Mouse (Mus musculus) liver, embryonic 14.5 days (tissue): ENCODE results near the gene Rtkn2. TPM values are rescaled to one million over a fixed set of nuclear protein-coding genes. Genes with fewer than 3 reads are reported as not detected.

Experiments used
- ATAC-seq: fragments of 200-750 bp; cut with Nextera tagmentation; 2 replicates; pipeline ENCODE4 v1.8.0; 2017; ENCODE audit warnings: moderate number of reproducible peaks, mild to moderate bottlenecking, moderate library complexity; ENCODE audit not compliant: insufficient read depth
- DNase-seq, 3 experiments: peaks; one replicate each; pipeline ENCODE4 v3.0.0-alpha.2; 2012 to 2013; ENCODE audit warnings: low read depth in 3 of 3, low spot score in 3 of 3
- H3K27ac ChIP-seq: fragments of 300-500 bp; sonication (generic); 2 replicates; pipeline ENCODE4 v1.5.1; 2014; ENCODE audit warnings: moderate library complexity, mild to moderate bottlenecking, control low read depth, inconsistent platforms
- H3K27me3 ChIP-seq: fragments of 300-500 bp; sonication (generic); 2 replicates; pipeline ENCODE4 v1.6.1; 2014; ENCODE audit warnings: mild to moderate bottlenecking, low read length, moderate library complexity; ENCODE audit not compliant: control insufficient read depth, insufficient read depth
- H3K36me3 ChIP-seq: fragments of 300-500 bp; sonication (generic); replicated peaks from 2 replicates; pipeline ENCODE4 v1.6.1; 2014; ENCODE audit warnings: low read depth; ENCODE audit not compliant: control insufficient read depth, insufficient read depth
- H3K4me1 ChIP-seq, 2 experiments: fragments of 200-500 bp in 1 of 2; fragments of 300-500 bp in 1 of 2; sonication (generic) in 1 of 2; replicated peaks; 2 replicates each; pipeline ENCODE4 v1.6.1; 2012 to 2014; ENCODE audit warnings: antibody characterized with exemption in 1 of 2, inconsistent platforms in 1 of 2, low read length in 1 of 2; ENCODE audit not compliant: control insufficient read depth in 2 of 2, insufficient read depth in 2 of 2
- H3K4me2 ChIP-seq: fragments of 300-500 bp; sonication (generic); 2 replicates; pipeline ENCODE4 v1.6.1; 2014; ENCODE audit warnings: low read depth, mild to moderate bottlenecking, control low read depth, moderate library complexity
- H3K4me3 ChIP-seq, 2 experiments: fragments of 200-500 bp in 1 of 2; fragments of 300-500 bp in 1 of 2; sonication (generic) in 1 of 2; 2 replicates each; pipeline ENCODE4 v1.5.1; 2012 to 2014; ENCODE audit warnings: low read depth in 2 of 2, low read length in 2 of 2, mild to moderate bottlenecking in 2 of 2, control low read depth in 1 of 2, inconsistent platforms in 1 of 2, moderate library complexity in 1 of 2; ENCODE audit not compliant: insufficient read depth in 1 of 2
- H3K9ac ChIP-seq: fragments of 300-500 bp; sonication (generic); replicated peaks from 2 replicates; pipeline ENCODE4 v1.6.1; 2014; ENCODE audit warnings: mild to moderate bottlenecking, control low read depth, moderate library complexity
- H3K9me3 ChIP-seq: fragments of 300-500 bp; sonication (generic); 2 replicates; pipeline ENCODE4 v1.6.1; 2016; ENCODE audit warnings: low read length, mixed read lengths; ENCODE audit not compliant: control insufficient read depth
- CTCF ChIP-seq: IDR thresholded peaks from 2 replicates; pipeline ENCODE4 v1.5.1; 2016; ENCODE audit warnings: antibody characterized with exemption, low read depth, control low read depth
- EP300 ChIP-seq: IDR thresholded peaks from 2 replicates; pipeline ENCODE4 v1.6.1; 2016; ENCODE audit warnings: antibody characterized with exemption, low read depth
- WGBS: fragments of 180-500 bp; shearing (Covaris S2); extraction: QIAGEN DNeasy Blood & Tissue Kit; methylation state at CpG from one replicate; pipeline ENCODE4 v1.1.7; 2014; ENCODE audit not compliant: insufficient replicate concordance; 5-methylcytosine and 5-hydroxymethylcytosine counted together
- polyA plus RNA-seq, 2 experiments: library from polyadenylated mRNA; depleted of rRNA in 1 of 2; stranded (reverse) in 1 of 2; unstranded in 1 of 2; fragments of >200 nt; fragmentation: Nextera tagmentation in 1 of 2; extraction: Ambion mirVana in 1 of 2; gene quantifications; 2 replicates each; pipeline versions ENCODE4 v1.2.1 to v1.2.3; 2012 to 2014

Gene Rtkn2
- polyA plus RNA-seq, 2 experiments: 0.37 to 0.93 TPM

- H3K4me2 ChIP-seq: no peak overlapping the region
- no peaks in the 10 kb centered on the region for H3K27me3 ChIP-seq
- ATAC-seq: no peak
- no peaks in the 10 kb centered on the region for H3K4me1 ChIP-seq
- DNase-seq: no peak
- H3K4me3 ChIP-seq: no peak overlapping the region
- no peaks in the 10 kb centered on the region for H3K36me3 ChIP-seq
- H3K9ac ChIP-seq: no peak overlapping the region
- WGBS: 52% methylated on average over 13 of the region's 13 CpGs
- no peaks in the 10 kb centered on the region for H3K9me3 ChIP-seq
- H3K27ac ChIP-seq: no peak overlapping the region
- TF ChIP-seq CTCF (no peak), EP300 (no peak)
Observed at GRCm38 (mm10) chr10:68008198-68008955, 29.0 kb downstream of the Rtkn2 start.

- H3K27ac ChIP-seq: no peak overlapping the region
- H3K4me2 ChIP-seq: no peak overlapping the region
- no peaks in the 10 kb centered on the region for H3K4me1 ChIP-seq
- H3K9ac ChIP-seq: no peak overlapping the region
- ATAC-seq: no peak
- no peaks in the 10 kb centered on the region for H3K36me3 ChIP-seq
- H3K27me3 ChIP-seq: no peaks in the 10 kb centered on the region
- DNase-seq: peak in 2 of 3 experiments; percentile 10 to 28
- H3K9me3 ChIP-seq: no peaks in the 10 kb centered on the region
- no peak overlapping the region for H3K4me3 ChIP-seq
- TF ChIP-seq EP300: no peak
- no peak for TF ChIP-seq CTCF
- 75% methylated on average over 9 of the region's 9 CpGs for WGBS
Observed at GRCm38 (mm10) chr10:68009301-68009700, 29.9 kb downstream of the Rtkn2 start.

- ATAC-seq (no peak), DNase-seq (no peak)
- no peaks in the 10 kb centered on the region for H3K36me3 ChIP-seq
- H3K27ac ChIP-seq: no peak overlapping the region
- no peak for TF ChIP-seq CTCF
- TF ChIP-seq EP300: no peak
- H3K9me3 ChIP-seq: no peaks in the 10 kb centered on the region
- no peak overlapping the region for H3K4me2 ChIP-seq
- no peaks in the 10 kb centered on the region for H3K4me1 ChIP-seq
- H3K9ac ChIP-seq: no peak overlapping the region
- H3K27me3 ChIP-seq: no peaks in the 10 kb centered on the region
- WGBS: 79% methylated on average over 7 of the region's 7 CpGs
- H3K4me3 ChIP-seq: no peak overlapping the region
Observed at GRCm38 (mm10) chr10:68009867-68010266, 30.5 kb downstream of the Rtkn2 start.

- Histone ChIP-seq H3K9ac (no peak overlapping the region), H3K27ac (no peak overlapping the region), H3K4me1 (no peaks in the 10 kb centered on the region), H3K36me3 (no peaks in the 10 kb centered on the region), H3K4me3 (no peak overlapping the region), H3K9me3 (no peaks in the 10 kb centered on the region), H3K27me3 (no peaks in the 10 kb centered on the region), H3K4me2 (no peak overlapping the region)
- DNase-seq: peak in 1 of 3 experiments; percentile 26
- 68% methylated on average over 2 of the region's 2 CpGs for WGBS
- TF ChIP-seq CTCF (peak; percentile 98), EP300 (no peak)
- no peak for ATAC-seq
Observed at GRCm38 (mm10) chr10:68013137-68013536, 33.8 kb downstream of the Rtkn2 start.

GRCm38 (mm10) chr10:68020755-68021154 is 41.4 kb downstream of the Rtkn2 start:
- no peaks in the 10 kb centered on the region for H3K36me3 ChIP-seq
- H3K9ac ChIP-seq: no peak overlapping the region
- TF ChIP-seq EP300 (no peak), CTCF (no peak)
- no peak for ATAC-seq
- H3K27me3 ChIP-seq: no peaks in the 10 kb centered on the region
- H3K9me3 ChIP-seq: no peaks in the 10 kb centered on the region
- no peaks in the 10 kb centered on the region for H3K4me1 ChIP-seq
- no peak for DNase-seq
- H3K4me2 ChIP-seq: no peak overlapping the region
- WGBS: 78% methylated on average over 2 of the region's 2 CpGs
- H3K4me3 ChIP-seq: no peak overlapping the region
- no peak overlapping the region for H3K27ac ChIP-seq
